Mouse (Mus musculus) bone marrow macrophage, adult 2 months (primary cell): ENCODE results near the gene Grm8. TPM values are rescaled to one million over a fixed set of nuclear protein-coding genes. Genes with fewer than 3 reads are reported as not detected.

ENCODE experiments used
- H3K27ac ChIP-seq: 2 replicates; pipeline ENCODE4 v1.5.1; 2012; ENCODE audit warnings: low read depth, low read length; ENCODE audit not compliant: insufficient read depth
- H3K4me1 ChIP-seq: 2 replicates; pipeline ENCODE4 v1.6.1; 2012; ENCODE audit warnings: low read length; ENCODE audit not compliant: control insufficient read depth, insufficient read depth
- H3K4me3 ChIP-seq: 2 replicates; pipeline ENCODE4 v1.5.1; 2012; ENCODE audit warnings: mild to moderate bottlenecking, low read length, moderate library complexity; ENCODE audit not compliant: insufficient read depth
- CTCF ChIP-seq: IDR thresholded peaks from 2 replicates; pipeline ENCODE4 v1.5.1; 2012; ENCODE audit warnings: low read depth, mild to moderate bottlenecking, low read length, moderate library complexity
- POLR2A ChIP-seq: IDR thresholded peaks from 2 replicates; pipeline ENCODE4 v1.6.1; 2012; ENCODE audit warnings: mild to moderate bottlenecking, low read depth, low read length, borderline replicate concordance
- polyA plus RNA-seq: library from polyadenylated mRNA; stranded (reverse); fragments of >200 nt; gene quantifications from 2 replicates; pipeline ENCODE4 v1.2.4, GENCODE M21; 2012; ENCODE audit not compliant: missing spikeins, insufficient read depth, insufficient read length

Gene Grm8
- polyA plus RNA-seq, 1 experiment = not detected

DNA sequence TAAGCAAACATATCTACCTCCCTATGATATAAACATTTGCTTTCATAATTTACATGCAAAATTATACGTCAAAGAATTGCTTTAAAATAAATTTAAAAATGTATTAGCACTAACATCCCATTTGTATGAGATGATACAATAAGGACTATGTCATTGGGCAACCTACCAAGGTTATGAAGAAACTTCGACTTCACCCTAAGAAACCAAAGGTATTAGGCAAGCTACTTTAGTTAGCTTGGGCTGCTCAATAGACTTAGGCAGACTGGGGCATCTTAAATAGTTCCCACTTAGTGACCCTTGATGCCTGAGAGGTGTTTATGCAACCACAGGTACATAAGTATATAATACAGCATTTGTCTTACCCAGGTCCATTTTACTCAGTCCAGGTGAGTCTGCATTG is 19.5 kb downstream of the Grm8 start:
- H3K4me3 ChIP-seq = no peak overlapping the region
- H3K27ac ChIP-seq = no peak overlapping the region
- TF ChIP-seq POLR2A (no peak), CTCF (no peak)
- no peaks in the 10 kb centered on the region for H3K4me1 ChIP-seq

DNA sequence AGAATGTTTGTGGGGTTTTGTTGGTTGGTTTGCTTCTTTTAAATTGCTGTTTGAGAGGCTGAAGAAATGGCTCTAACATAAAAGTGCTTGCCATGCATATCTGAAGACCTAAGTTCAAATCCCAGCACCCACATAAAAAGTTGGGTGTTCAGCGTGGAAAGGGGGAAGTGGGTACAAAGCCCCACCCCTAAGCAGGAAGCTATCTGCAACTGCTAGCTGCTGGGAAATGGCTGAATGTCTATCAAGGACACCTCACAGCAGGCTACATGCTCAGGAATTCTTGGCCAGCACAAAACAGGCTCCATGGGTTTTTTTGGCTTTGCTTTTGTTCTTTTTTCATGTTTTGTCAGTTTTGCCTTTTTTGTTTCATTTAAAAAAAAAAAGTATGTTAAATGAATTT is 20.1 kb downstream of the Grm8 start:
- Histone ChIP-seq H3K4me3 (no peak overlapping the region), H3K27ac (no peak overlapping the region), H3K4me1 (no peaks in the 10 kb centered on the region)
- TF ChIP-seq POLR2A (no peak), CTCF (no peak)

DNA sequence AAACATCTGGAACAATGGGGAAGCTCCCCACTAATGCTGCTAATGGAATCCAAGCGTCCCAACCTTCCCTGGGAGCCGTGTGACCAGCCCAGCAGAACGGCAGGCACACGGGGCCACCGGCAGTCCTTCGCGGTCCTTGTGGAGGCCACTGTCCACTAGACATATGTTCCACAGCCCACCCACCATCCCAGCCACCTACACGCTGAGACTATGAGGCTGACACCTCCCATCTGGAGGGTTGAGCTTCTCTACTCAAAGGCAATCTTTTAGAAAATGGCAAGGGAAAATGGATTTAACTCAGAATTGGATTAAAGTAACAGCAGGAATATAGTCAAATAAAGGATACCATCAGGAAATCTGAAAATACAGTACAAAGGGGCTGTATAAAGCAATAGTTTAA is 23.4 kb downstream of the Grm8 start:
- Histone ChIP-seq H3K4me1 (no peaks in the 10 kb centered on the region), H3K4me3 (no peak overlapping the region), H3K27ac (no peak overlapping the region)
- no peak for TF ChIP-seq CTCF
- TF ChIP-seq POLR2A = no peak

DNA sequence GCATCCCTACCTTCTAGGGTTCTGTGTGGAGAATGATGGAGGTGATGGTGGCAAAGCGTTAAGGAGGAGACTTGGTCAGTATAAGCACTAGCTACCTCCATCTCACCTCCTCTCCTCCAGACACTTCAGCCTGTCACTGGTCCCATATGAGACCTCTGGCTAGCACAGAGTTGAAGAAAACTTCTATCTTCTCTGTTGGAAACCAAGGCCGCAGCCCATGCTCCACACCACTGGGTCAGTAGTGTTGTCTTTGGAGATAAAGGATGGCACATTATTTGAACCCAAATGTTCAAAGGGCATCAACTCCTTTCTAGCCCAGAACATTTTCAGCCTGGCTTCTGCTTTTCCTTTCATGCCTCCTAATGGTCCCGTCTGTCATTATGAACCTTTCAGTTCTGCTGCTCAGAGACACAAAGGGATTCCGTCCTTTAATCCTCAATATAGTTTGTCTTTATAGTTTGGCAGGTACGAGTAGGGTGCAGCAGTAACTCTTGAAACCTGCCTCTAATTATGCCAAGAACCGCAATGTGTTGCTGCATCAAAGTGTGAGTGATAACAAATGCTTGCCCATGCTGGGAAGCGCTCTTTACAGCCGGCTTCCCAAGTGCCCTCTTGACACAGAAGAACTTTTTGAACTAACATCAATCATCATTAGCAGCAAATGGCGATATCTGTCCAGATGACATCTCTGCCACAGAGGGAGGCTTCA is 32.2 kb downstream of the Grm8 start:
- Histone ChIP-seq H3K27ac (no peak overlapping the region), H3K4me1 (no peaks in the 10 kb centered on the region), H3K4me3 (no peak overlapping the region)
- TF ChIP-seq POLR2A = no peak
- no peak for TF ChIP-seq CTCF

DNA sequence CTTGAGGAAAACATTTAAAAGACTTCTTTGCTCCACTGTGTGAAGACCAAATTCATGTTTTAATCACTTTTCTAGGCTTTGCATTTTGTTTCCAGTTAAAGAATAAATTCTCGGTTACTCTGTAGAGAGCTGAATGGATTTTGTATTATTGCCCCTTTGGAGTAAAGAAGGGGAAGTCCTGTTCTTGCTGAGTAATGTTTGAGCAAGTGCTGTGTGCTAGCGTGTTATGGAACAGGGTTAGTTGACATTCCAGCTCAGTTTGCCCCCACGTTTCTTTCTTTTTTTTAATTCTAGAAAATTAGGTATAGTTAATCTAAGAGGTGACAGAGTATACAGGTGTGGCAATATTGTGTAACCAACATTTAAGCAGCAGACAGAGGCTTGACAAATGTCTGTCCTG is 35.0 kb downstream of the Grm8 start:
- Histone ChIP-seq H3K4me3 (no peak overlapping the region), H3K27ac (no peak overlapping the region), H3K4me1 (no peaks in the 10 kb centered on the region)
- TF ChIP-seq CTCF (no peak), POLR2A (no peak)

DNA sequence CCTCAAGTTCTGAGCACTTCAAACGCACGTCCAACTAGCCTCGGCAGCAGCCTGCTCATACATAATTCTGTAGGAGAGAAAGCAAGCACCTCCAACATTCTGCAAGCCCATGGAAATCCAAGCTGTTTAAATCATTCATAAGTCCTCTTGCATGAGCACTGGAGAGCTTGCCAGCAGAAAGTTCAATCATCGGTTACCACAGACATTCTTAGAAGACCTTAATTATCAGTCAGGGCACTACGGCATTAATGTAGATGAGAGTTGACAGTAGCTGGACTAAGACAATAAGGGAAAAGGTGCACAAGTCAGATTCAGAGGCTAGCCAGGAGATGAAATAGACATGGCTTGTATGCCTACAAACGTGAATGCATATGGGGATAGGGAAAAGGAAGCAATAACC is 42.5 kb downstream of the Grm8 start:
- TF ChIP-seq CTCF (no peak), POLR2A (no peak)
- Histone ChIP-seq H3K4me1 (no peaks in the 10 kb centered on the region), H3K27ac (no peak overlapping the region), H3K4me3 (no peak overlapping the region)

DNA sequence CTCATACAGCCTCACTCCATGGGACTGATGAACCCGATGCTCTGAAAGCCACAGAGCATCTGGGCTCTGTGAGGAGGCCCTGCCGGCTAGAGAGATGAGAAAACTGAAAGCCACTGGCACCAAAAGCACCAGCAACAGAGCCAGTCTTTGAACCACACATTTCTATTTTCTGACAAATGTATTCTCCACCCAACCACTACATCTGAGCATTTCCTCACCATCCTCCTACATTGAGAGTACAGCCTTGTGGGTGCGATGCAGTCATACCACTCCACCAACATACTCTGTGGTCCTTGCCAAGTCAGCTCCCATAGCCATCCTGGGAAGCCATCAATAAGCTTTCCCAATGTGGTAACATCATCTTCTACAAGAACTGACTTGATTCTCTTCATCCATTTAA is 43.1 kb downstream of the Grm8 start:
- H3K27ac ChIP-seq = no peak overlapping the region
- TF ChIP-seq CTCF = no peak
- no peak for TF ChIP-seq POLR2A
- H3K4me3 ChIP-seq = no peak overlapping the region
- no peaks in the 10 kb centered on the region for H3K4me1 ChIP-seq

DNA sequence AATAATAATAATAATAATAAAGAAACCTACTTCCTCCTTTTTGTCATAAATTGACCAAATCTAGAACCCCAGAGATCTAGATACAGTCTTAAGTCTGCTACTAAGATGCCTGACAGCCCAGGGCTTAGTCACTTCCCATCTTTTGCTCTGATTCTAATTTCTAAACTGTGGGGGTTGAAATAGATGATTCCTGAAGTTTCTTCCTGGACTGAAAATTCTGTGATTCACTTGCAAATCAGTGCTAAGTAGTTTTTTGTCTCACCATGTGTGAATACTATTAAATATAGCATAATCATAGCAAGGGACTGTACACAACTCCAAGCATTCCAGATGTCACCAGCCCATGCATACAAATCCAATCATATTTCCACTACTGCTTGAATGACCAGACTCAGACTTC is 44.0 kb downstream of the Grm8 start:
- Histone ChIP-seq H3K4me3 (no peak overlapping the region), H3K27ac (no peak overlapping the region), H3K4me1 (no peaks in the 10 kb centered on the region)
- TF ChIP-seq POLR2A = no peak
- TF ChIP-seq CTCF = no peak

DNA sequence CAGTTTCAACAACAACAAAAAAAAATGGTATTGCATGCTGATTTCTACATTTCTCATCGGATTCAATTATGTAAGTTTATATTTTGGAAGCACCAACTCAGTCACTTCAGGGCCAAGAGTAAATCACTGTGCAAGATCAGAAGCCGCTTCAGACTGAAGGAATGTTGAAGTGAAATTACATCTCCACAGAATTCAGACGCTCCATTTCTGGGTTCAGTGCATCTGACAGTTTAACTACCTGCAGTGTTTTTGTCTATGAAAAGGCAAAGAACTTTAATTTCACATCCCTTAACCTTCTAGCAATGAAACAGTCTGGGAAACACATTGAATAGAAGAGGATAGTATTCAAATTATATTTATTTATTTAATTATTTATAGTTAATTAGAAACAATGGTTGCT is 59.4 kb downstream of the Grm8 start:
- no peak overlapping the region for H3K27ac ChIP-seq
- no peak overlapping the region for H3K4me3 ChIP-seq
- H3K4me1 ChIP-seq = no peaks in the 10 kb centered on the region
- no peak for TF ChIP-seq POLR2A
- no peak for TF ChIP-seq CTCF

DNA sequence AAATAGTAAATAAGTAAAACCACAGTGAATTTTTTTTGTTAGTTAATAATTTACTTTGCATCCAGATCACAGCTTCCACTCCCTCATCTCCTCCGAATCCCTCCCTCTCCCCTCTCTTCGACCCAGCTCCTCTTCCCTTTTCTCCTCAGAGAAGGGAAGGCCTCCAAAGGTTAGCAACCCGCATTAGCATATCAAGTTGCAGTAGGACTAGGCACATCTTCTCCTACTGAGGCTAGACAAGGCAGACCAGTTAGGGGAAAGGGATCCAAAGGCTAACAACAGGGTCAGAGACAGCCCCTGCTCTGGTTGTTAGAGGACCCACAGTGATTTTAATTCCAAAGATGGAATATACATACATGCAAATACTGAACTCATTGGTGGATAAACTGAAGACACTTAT is 60.5 kb downstream of the Grm8 start:
- H3K4me3 ChIP-seq = no peak overlapping the region
- no peaks in the 10 kb centered on the region for H3K4me1 ChIP-seq
- TF ChIP-seq POLR2A (no peak), CTCF (no peak)
- H3K27ac ChIP-seq = no peak overlapping the region

DNA sequence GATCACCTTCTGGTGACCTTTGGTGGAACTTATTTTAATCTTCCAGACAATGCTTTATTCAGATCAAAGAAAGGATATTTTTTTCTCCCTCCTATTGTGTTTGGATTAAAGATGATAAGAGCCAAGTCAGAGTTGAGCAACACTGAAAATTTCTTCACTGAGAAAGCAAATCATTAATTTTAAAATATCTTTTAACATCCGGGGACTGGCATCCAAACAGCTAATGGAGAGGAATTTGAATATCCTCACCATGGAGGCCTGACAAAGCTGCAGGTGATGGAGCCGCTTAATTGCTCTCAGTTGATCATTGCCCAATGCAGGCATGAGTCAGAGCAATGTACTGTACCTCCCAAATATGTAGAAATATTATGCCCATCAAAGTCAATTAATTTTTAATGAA is 83.0 kb downstream of the Grm8 start:
- Histone ChIP-seq H3K4me3 (no peak overlapping the region), H3K4me1 (no peaks in the 10 kb centered on the region), H3K27ac (no peak overlapping the region)
- TF ChIP-seq POLR2A (no peak), CTCF (no peak)
